Mouse (Mus musculus): ENCODE data around the gene Ncmap. TPM values are rescaled to one million over a fixed set of nuclear protein-coding genes. Genes with fewer than 3 reads are reported as not detected.
"Not testable (repeated sequence)": the region's sequence is repeated elsewhere in the genome, so short reads cannot be mapped to it uniquely, and the experiment has no call there.

Gene Ncmap
- total RNA-seq, 2 experiments from 2014 or later = 0.63 to 0.73 TPM

- DNase-seq = no peak
These were observed 476 bp downstream of the Ncmap start for GRCm38 (mm10) chr4:135397551-135397950.

- no peak for DNase-seq
These were observed 1.7 kb downstream of the Ncmap start for GRCm38 (mm10) chr4:135396303-135396702.

- DNase-seq = no peak
These were observed 2.7 kb downstream of the Ncmap start for GRCm38 (mm10) chr4:135395375-135395774.

- DNase-seq = no peak
These were observed 3.4 kb downstream of the Ncmap start for GRCm38 (mm10) chr4:135394666-135395065.

GRCm38 (mm10) chr4:135393381-135393780 is 4.6 kb downstream of the Ncmap start:
- DNase-seq = no peak

- no peak for DNase-seq
These were observed 5.2 kb downstream of the Ncmap start for GRCm38 (mm10) chr4:135392801-135393200.

GRCm38 (mm10) chr4:135391014-135391413 is 7.0 kb downstream of the Ncmap start:
- DNase-seq = no peak

GRCm38 (mm10) chr4:135385614-135386013 is 12.4 kb downstream of the Ncmap start:
- no peak for DNase-seq

- DNase-seq = peak; percentile 84
These were observed 15.7 kb downstream of the Ncmap start for GRCm38 (mm10) chr4:135382316-135382715.

GRCm38 (mm10) chr4:135381355-135381754 is 16.7 kb downstream of the Ncmap start:
- no peak for DNase-seq

- peak; percentile 56 for DNase-seq
These were observed 20.8 kb downstream of the Ncmap start for GRCm38 (mm10) chr4:135377241-135377640.

GRCm38 (mm10) chr4:135375444-135375843 is 22.6 kb downstream of the Ncmap start:
- DNase-seq = no peak

GRCm38 (mm10) chr4:135373299-135373698 is 24.7 kb downstream of the Ncmap start:
- DNase-seq = no peak

- DNase-seq = no peak
These were observed 27.7 kb downstream of the Ncmap start for GRCm38 (mm10) chr4:135370372-135370771.

- no peak for DNase-seq
These were observed 35.2 kb downstream of the Ncmap start for GRCm38 (mm10) chr4:135362828-135363227.

- no peak for DNase-seq
These were observed 36.3 kb downstream of the Ncmap start for GRCm38 (mm10) chr4:135361722-135362121.

- DNase-seq = peak; percentile 31
These were observed 39.3 kb downstream of the Ncmap start for GRCm38 (mm10) chr4:135358736-135359135.

- DNase-seq = no peak
These were observed 40.7 kb downstream of the Ncmap start for GRCm38 (mm10) chr4:135357221-135357920.

GRCm38 (mm10) chr4:135355886-135356550 is 42.0 kb downstream of the Ncmap start:
- no peak for DNase-seq

GRCm38 (mm10) chr4:135354751-135355150 is 43.3 kb downstream of the Ncmap start:
- DNase-seq = not testable (repeated sequence)

- peak; percentile 28 for DNase-seq
These were observed 44.1 kb downstream of the Ncmap start for GRCm38 (mm10) chr4:135353794-135354450.

GRCm38 (mm10) chr4:135353066-135353793 is 44.8 kb downstream of the Ncmap start, which contains the start of gene Srrm1:
TSS of gene Srrm1 (minus strand) at chr4:135353321.
- DNase-seq = peak; percentile 100

Data from adrenal gland, postnatal 10 days (tissue).